Mouse (Mus musculus): ENCODE measurements around the gene Gm15107. TPM values are rescaled to one million over a fixed set of nuclear protein-coding genes. Genes with fewer than 3 reads are reported as not detected.
"Not testable (repeated sequence)": the region's sequence is repeated elsewhere in the genome, so short reads cannot be mapped to it uniquely, and the experiment has no call there.

Gene Gm15107
- not detected in 2 replicates for total RNA-seq (2014; rRNA removed)
- polyA plus RNA-seq (2012; rRNA removed) = not detected in 2 replicates

GRCm38 (mm10) chrX:148180424-148180823 is at the start of gene Gm15107:
Gm15107 (plus strand) TSS chrX:148180724.
- not testable (repeated sequence) for H3K9ac ChIP-seq (ENCODE audit: low read depth, low read length); H3K27ac ChIP-seq (replicated peaks; ENCODE audit: insufficient read depth, low read depth, low read length); H3K36me3 ChIP-seq (ENCODE audit: control insufficient read depth, insufficient read depth, low read length); H3K27me3 ChIP-seq (ENCODE audit: control insufficient read depth, insufficient read depth, low read length); DNase-seq (ENCODE audit: extremely low read depth, low read depth, low spot score); H3K79me2 ChIP-seq (ENCODE audit: control insufficient read depth, insufficient read depth, low read length); H3K4me1 ChIP-seq (ENCODE audit: control insufficient read depth, insufficient read depth, low read length); H3K4me3 ChIP-seq (ENCODE audit: insufficient read depth, low read depth, low read length)
- WGBS = 100% methylated on average over 1 of the region's 6 CpGs

Other genes starting within 250 kb of the Gm15107 start
- not detected in 2 replicates for gene Gm15080, start 187.7 kb upstream of the Gm15107 start, total RNA-seq (2014; rRNA removed)
- gene Gm15080, start 187.7 kb upstream of the Gm15107 start, polyA plus RNA-seq (2012; rRNA removed) = not detected in 2 replicates